8 mouse cellular contexts compared by ENCODE assay signal in the genomic region with DNA sequence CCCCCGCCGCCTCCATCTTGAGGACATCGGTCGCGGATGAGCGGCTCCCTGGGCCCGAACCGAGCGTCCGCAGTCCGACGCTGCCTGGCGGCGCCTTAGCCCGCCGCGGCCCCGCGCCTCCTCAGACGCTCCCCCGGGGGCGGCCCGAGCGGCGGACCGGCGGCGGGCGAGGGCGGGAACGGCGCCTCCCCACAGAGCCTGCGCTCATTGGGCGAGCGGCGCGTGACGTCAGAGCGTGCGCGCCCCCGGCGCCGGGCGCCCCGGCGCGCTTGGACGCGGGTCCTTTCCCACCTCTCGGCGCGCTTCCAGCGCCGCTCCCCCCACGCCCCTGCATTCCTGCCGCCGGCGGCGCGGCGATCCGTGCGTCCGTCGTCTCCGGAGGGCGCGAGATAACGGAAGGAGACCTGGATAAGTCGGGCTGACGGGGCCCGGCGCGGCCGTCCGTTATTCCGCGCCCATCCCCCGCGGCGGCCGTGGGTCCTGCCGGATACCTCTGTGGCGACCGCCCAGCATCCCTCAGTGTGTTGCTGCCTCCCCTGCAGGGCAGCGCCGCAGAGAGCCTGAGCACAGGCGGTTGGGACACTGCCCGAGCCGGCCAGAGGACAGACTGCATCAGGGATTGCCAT. TPM values are rescaled to one million over a fixed set of nuclear protein-coding genes. Genes with fewer than 3 reads are reported as not detected.
DNase-seq lines count a peak whose midpoint lies in the region; ATAC-seq and TF ChIP-seq lines count a peak whose summit lies in the region.

A gene (minus strand): TSS at position 123 of the 626 bp plus-strand sequence.

- TF ChIP-seq CTCF in heart, adult 2 months (IDR thresholded peaks at IDR 0.05), result peak; percentile 42
- no peak for TF ChIP-seq CTCF in kidney, adult 2 months (conservative IDR thresholded peaks at IDR 0.05; ENCODE audit: insufficient read depth, insufficient read length, low read depth, low read length)

- ATAC-seq in embryonic facial prominence, embryonic 13.5 days (ENCODE audit: insufficient number of reproducible peaks, insufficient read depth, low FRiP score, low TSS enrichment, low read depth), result peak; percentile 93
- ATAC-seq in limb, embryonic 12.5 days (ENCODE audit: insufficient number of reproducible peaks, insufficient read depth, low FRiP score, low TSS enrichment, low read depth), result peak; percentile 91
- peak; percentile 95 for ATAC-seq in midbrain, embryonic 14.5 days (ENCODE audit: low FRiP score, low TSS enrichment)

- peaks cover 25% of the 10 kb centered on the region for H3K4me1 ChIP-seq in embryonic facial prominence, embryonic 13.5 days
- H3K4me1 ChIP-seq in heart, adult 2 months (ENCODE audit: control insufficient read depth, insufficient read depth, low read length), result peaks cover 3% of the 10 kb centered on the region
- H3K4me1 ChIP-seq in kidney, adult 2 months (ENCODE audit: control insufficient read depth, insufficient read depth, low read length), result peaks cover 3% of the 10 kb centered on the region; the same call in 1 of the 2 replicates
- H3K4me1 ChIP-seq in limb, embryonic 12.5 days (replicated peaks), result peaks cover 30% of the 10 kb centered on the region
- H3K4me1 ChIP-seq in midbrain, embryonic 14.5 days (ENCODE audit: control insufficient read depth, insufficient read depth, low read length), result peaks cover 33% of the 10 kb centered on the region

- TF ChIP-seq POLR2A in heart, adult 2 months (IDR thresholded peaks at IDR 0.05; ENCODE audit: insufficient read depth, low read depth, low read length), result no peak
- no peak for TF ChIP-seq POLR2A in kidney, adult 2 months (IDR thresholded peaks at IDR 0.05; ENCODE audit: low read depth, low read length)

- no peak for TF ChIP-seq EP300 in heart, adult 2 months (IDR thresholded peaks at IDR 0.05; ENCODE audit: insufficient read depth, low read depth, low read length)

- peak within 1 kb of the TSS; percentile 88 for H3K9ac ChIP-seq in embryonic facial prominence, embryonic 13.5 days
- peak within 1 kb of the TSS; percentile 94 for H3K9ac ChIP-seq in heart, adult 2 months (ENCODE audit: low read depth, low read length)
- peak within 1 kb of the TSS; percentile 94 for H3K9ac ChIP-seq in limb, embryonic 12.5 days (replicated peaks)
- peak within 1 kb of the TSS; percentile 87 for H3K9ac ChIP-seq in midbrain, embryonic 14.5 days (replicated peaks; ENCODE audit: low read length)

- H3K9me3 ChIP-seq in embryonic facial prominence, embryonic 13.5 days, result no peaks in the 10 kb centered on the region
- no peaks in the 10 kb centered on the region for H3K9me3 ChIP-seq in limb, embryonic 12.5 days
- H3K9me3 ChIP-seq in midbrain, embryonic 14.5 days (ENCODE audit: control insufficient read depth, low read length), result no peaks in the 10 kb centered on the region

- peak; percentile 92 for DNase-seq in 3134 (ENCODE audit: extremely low read depth, insufficient read length, low spot score)
- peak; percentile 93 to 96 for DNase-seq in adrenal gland, postnatal 36 days
- peak; percentile 95 to 96 for DNase-seq in heart, adult 2 months
- DNase-seq in kidney, adult 2 months, result peak; percentile 93
- DNase-seq in midbrain, embryonic 14.5 days, result peak; percentile 97
- DNase-seq in spleen, adult 12 weeks (ENCODE audit: low spot score), result peak; percentile 88

- intact Hi-C loops in heart, adult 2 months (cut with DNase I), result loop anchor here (2.0 to 10.0 kb wide), 2 partner anchors 401 to 881 kb away; a partner anchor contains a TSS

- peak within 1 kb of the TSS; percentile 93 for H3K4me3 ChIP-seq in embryonic facial prominence, embryonic 13.5 days
- peak within 1 kb of the TSS; percentile 92 for H3K4me3 ChIP-seq in heart, adult 2 months
- H3K4me3 ChIP-seq in kidney, adult 2 months (ENCODE audit: insufficient read depth, low read depth, low read length), result peak within 1 kb of the TSS; percentile 73
- H3K4me3 ChIP-seq in limb, embryonic 12.5 days (replicated peaks), result peak within 1 kb of the TSS; percentile 87
- peak within 1 kb of the TSS; percentile 87 for H3K4me3 ChIP-seq in midbrain, embryonic 14.5 days (replicated peaks; ENCODE audit: low read depth, low read length)

- WGBS in embryonic facial prominence, embryonic 13.5 days, result under 1% methylated on average over 87 of the region's 91 CpGs
- WGBS in heart, adult 2 months, result 1% methylated on average over 90 of the region's 91 CpGs
- WGBS in kidney, adult 2 months, result 1% methylated on average over 91 of the region's 91 CpGs
- WGBS in limb, embryonic 12.5 days, result under 1% methylated on average over 91 of the region's 91 CpGs
- under 1% methylated on average over 86 of the region's 91 CpGs for WGBS in midbrain, embryonic 14.5 days

- peak within 1 kb of the TSS; percentile 89 for H3K27ac ChIP-seq in embryonic facial prominence, embryonic 13.5 days
- peak within 1 kb of the TSS; percentile 92 for H3K27ac ChIP-seq in heart, adult 2 months
- peak within 1 kb of the TSS; percentile 42; the same call in 1 of the 2 replicates for H3K27ac ChIP-seq in kidney, adult 2 months (ENCODE audit: insufficient read depth, low read depth, low read length)
- H3K27ac ChIP-seq in limb, embryonic 12.5 days, result peak within 1 kb of the TSS; percentile 94
- H3K27ac ChIP-seq in midbrain, embryonic 14.5 days (replicated peaks; ENCODE audit: low read depth, low read length), result peak within 1 kb of the TSS; percentile 94

- no peaks in the 10 kb centered on the region for H3K27me3 ChIP-seq in embryonic facial prominence, embryonic 13.5 days
- H3K27me3 ChIP-seq in heart, adult 2 months (ENCODE audit: control insufficient read depth, insufficient read depth, low read length), result no peaks in the 10 kb centered on the region
- H3K27me3 ChIP-seq in kidney, adult 2 months (replicated peaks; ENCODE audit: control insufficient read depth, insufficient read depth, low read length), result no peaks in the 10 kb centered on the region
- H3K27me3 ChIP-seq in limb, embryonic 12.5 days, result no peaks in the 10 kb centered on the region
- no peaks in the 10 kb centered on the region for H3K27me3 ChIP-seq in midbrain, embryonic 14.5 days (ENCODE audit: control insufficient read depth, insufficient read depth, low read length)

- peak within 1 kb of the TSS; percentile 99 for H3K4me2 ChIP-seq in embryonic facial prominence, embryonic 13.5 days
- H3K4me2 ChIP-seq in limb, embryonic 12.5 days, result peak within 1 kb of the TSS; percentile 100
- H3K4me2 ChIP-seq in midbrain, embryonic 14.5 days (ENCODE audit: low read length), result peak within 1 kb of the TSS; percentile 96

- peaks cover 5% of the 10 kb centered on the region for H3K79me2 ChIP-seq in heart, adult 2 months (replicated peaks; ENCODE audit: control insufficient read depth, insufficient read depth, low read length)

- H3K36me3 ChIP-seq in embryonic facial prominence, embryonic 13.5 days, result no peaks in the 10 kb centered on the region
- H3K36me3 ChIP-seq in heart, adult 2 months (ENCODE audit: control insufficient read depth, insufficient read depth, low read length), result peaks cover 10% of the 10 kb centered on the region
- no peaks in the 10 kb centered on the region for H3K36me3 ChIP-seq in kidney, adult 2 months (ENCODE audit: control insufficient read depth, insufficient read depth, low read length)
- no peaks in the 10 kb centered on the region for H3K36me3 ChIP-seq in limb, embryonic 12.5 days
- no peaks in the 10 kb centered on the region for H3K36me3 ChIP-seq in midbrain, embryonic 14.5 days (ENCODE audit: control insufficient read depth, insufficient read depth, low read length)

RNA-seq across cellular contexts. Expression of the gene that starts here (rescaled TPM):
- 10 to 100 TPM; 35.6 to 38.8 TPM for total RNA-seq in adrenal gland, postnatal 36 days (2021)
- polyA plus RNA-seq in embryonic facial prominence, embryonic 13.5 days (2015; fragmentation: Nextera tagmentation; extraction: Ambion mirVana), result 11.4 and 13.2 TPM in 2 replicates
- 10 to 100 TPM; 23.1 to 26.3 TPM for total RNA-seq in heart, adult 2 months (2021)
- polyA plus RNA-seq in heart, adult 2 months (2012; rRNA removed), result 3.6 and 6.7 TPM in 2 replicates
- 5.6 and 5.8 TPM in 2 replicates for polyA plus RNA-seq in kidney, adult 2 months (2012; rRNA removed)
- polyA plus RNA-seq in limb, embryonic 12.5 days (2016; fragmentation: Nextera tagmentation; extraction: Ambion mirVana), result 16.8 and 18.1 TPM in 2 replicates
- polyA plus RNA-seq in midbrain, embryonic 14.5 days (2014; fragmentation: Nextera tagmentation; extraction: Ambion mirVana), result 15.0 and 15.7 TPM in 2 replicates

Comparison
In these comparisons a context has a peak if more than half of its experiments do, and no peak if none do; other contexts are left out.
1. Peak in every context shown above with its lines: DNase-seq, ATAC-seq, H3K4me3 ChIP-seq and H3K27ac ChIP-seq.
2. H3K27ac ChIP-seq: peak in every context shown above with its lines; median percentile 94 in limb, embryonic 12.5 days; 94 in midbrain, embryonic 14.5 days; 92 in heart, adult 2 months; 89 in embryonic facial prominence, embryonic 13.5 days; 42 in kidney, adult 2 months.